Mouse (Mus musculus): ENCODE measurements at regions not wholly inside any gene's neighbourhood (a gene's known extent, or its start where the extent isn't known, plus 50 kb on each side); places are given as distances from the start of the nearest gene placed in this dataset.

DNA sequence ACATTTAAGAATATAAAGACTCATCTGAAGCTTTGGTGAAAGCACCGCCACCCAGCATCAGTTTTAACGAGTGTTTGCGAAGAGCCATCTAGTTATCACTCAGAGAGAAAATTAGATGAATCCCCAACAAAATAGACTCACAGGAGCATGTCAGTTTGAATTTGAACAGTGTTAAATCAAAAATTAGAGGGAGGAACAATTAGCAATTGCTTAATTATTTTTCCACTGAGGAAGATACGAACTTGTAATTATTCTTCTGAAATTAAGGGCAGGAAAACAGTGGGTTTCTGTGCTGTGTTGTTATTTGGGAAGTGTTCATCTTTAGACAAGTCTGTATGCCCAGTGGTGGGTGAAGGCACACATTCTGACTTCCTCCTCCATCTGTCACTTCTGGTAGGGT, 523.0 kb downstream of the Plekhb2 start:
- Histone ChIP-seq H3K9me3 (replicated peaks; ENCODE audit: insufficient read depth, low read length) (no peaks in the 10 kb centered on the region), H3K4me3 (ENCODE audit: control insufficient read depth in 1 of 2, insufficient read depth in 1 of 2, low read depth in 2 of 2, low read length in 2 of 2) (no peak overlapping the region), H3K36me3 (ENCODE audit: control insufficient read depth in 1 of 2, insufficient read depth in 2 of 2, low read length in 2 of 2) (no peaks in the 10 kb centered on the region), H3K9ac (ENCODE audit: control insufficient read depth, low read depth, low read length, poor library complexity, severe bottlenecking) (no peak overlapping the region), H3K4me1 (ENCODE audit: control insufficient read depth in 1 of 2, insufficient read depth in 2 of 2, low read length in 2 of 2) (no peaks in the 10 kb centered on the region), H3K79me2 (ENCODE audit: control insufficient read depth, insufficient read depth, low read length, poor library complexity) (no peaks in the 10 kb centered on the region), H3K27ac (ENCODE audit: control insufficient read depth, low read depth, low read length) (no peak overlapping the region), H3K27me3 (ENCODE audit: control insufficient read depth in 1 of 2, insufficient read depth in 2 of 2, low read length in 2 of 2) (no peaks in the 10 kb centered on the region)
- DNase-seq (ENCODE audit: low read depth, low spot score): no peak
- TF ChIP-seq USF2 (IDR thresholded peaks at IDR 0.05; ENCODE audit: borderline replicate concordance in 1 of 2, insufficient read depth in 1 of 2, low read depth in 1 of 2, low read length in 2 of 2) (no peak), BHLHE40 (IDR thresholded peaks at IDR 0.05; ENCODE audit: borderline replicate concordance, low read depth, low read length) (no peak), ETS1 (IDR thresholded peaks at IDR 0.05; ENCODE audit: low read depth, low read length) (no peak), MXI1 (IDR thresholded peaks at IDR 0.05; ENCODE audit: low read depth, low read length) (no peak), RAD21 (IDR thresholded peaks at IDR 0.05; ENCODE audit: low read depth, low read length) (no peak), POLR2AphosphoS2 (IDR thresholded peaks at IDR 0.05; ENCODE audit: low read length) (no peak), MAZ (IDR thresholded peaks at IDR 0.05; ENCODE audit: low read depth, low read length) (no peak)

GRCm38 (mm10) chr1:35380633-35381385, 531.0 kb downstream of the Plekhb2 start:
- no peak for TF ChIP-seq KAT2A (conservative IDR thresholded peaks at IDR 0.05; ENCODE audit: low read depth, low read length)
- TF ChIP-seq MYC (IDR thresholded peaks at IDR 0.05; ENCODE audit: low read depth, low read length): no peak
- TF ChIP-seq TBP (IDR thresholded peaks at IDR 0.05; ENCODE audit: low read depth, low read length): no peak
- TF ChIP-seq MAZ (IDR thresholded peaks at IDR 0.05; ENCODE audit: low read depth, low read length): no peak
- no peak for TF ChIP-seq ZMIZ1 (IDR thresholded peaks at IDR 0.05; ENCODE audit: low read depth, low read length)
- TF ChIP-seq USF2 (IDR thresholded peaks at IDR 0.05; ENCODE audit: borderline replicate concordance in 1 of 2, insufficient read depth in 1 of 2, low read depth in 1 of 2, low read length in 2 of 2): no peak
- no peak for TF ChIP-seq POLR2AphosphoS5 (IDR thresholded peaks at IDR 0.05; ENCODE audit: borderline replicate concordance, low read depth, low read length)
- no peak for TF ChIP-seq CHD1 (IDR thresholded peaks at IDR 0.05; ENCODE audit: low read depth, low read length)
- TF ChIP-seq CHD2 (IDR thresholded peaks at IDR 0.05; ENCODE audit: low read length): no peak
- TF ChIP-seq TCF12 (IDR thresholded peaks at IDR 0.05; ENCODE audit: low read depth, low read length): no peak
- Histone ChIP-seq H3K79me2 (ENCODE audit: control insufficient read depth, insufficient read depth, low read length, poor library complexity) (no peaks in the 10 kb centered on the region), H3K4me3 (ENCODE audit: control insufficient read depth in 1 of 2, insufficient read depth in 1 of 2, low read depth in 2 of 2, low read length in 2 of 2) (no peak overlapping the region), H3K27me3 (ENCODE audit: control insufficient read depth in 1 of 2, insufficient read depth in 2 of 2, low read length in 2 of 2) (no peaks in the 10 kb centered on the region), H3K9ac (ENCODE audit: control insufficient read depth, low read depth, low read length, poor library complexity, severe bottlenecking) (no peak overlapping the region), H3K27ac (ENCODE audit: control insufficient read depth, low read depth, low read length) (no peak overlapping the region), H3K9me3 (replicated peaks; ENCODE audit: insufficient read depth, low read length) (no peaks in the 10 kb centered on the region), H3K4me1 (ENCODE audit: control insufficient read depth in 1 of 2, insufficient read depth in 2 of 2, low read length in 2 of 2) (no peaks in the 10 kb centered on the region), H3K36me3 (ENCODE audit: control insufficient read depth in 1 of 2, insufficient read depth in 2 of 2, low read length in 2 of 2) (no peaks in the 10 kb centered on the region)
- DNase-seq (ENCODE audit: low read depth, low spot score): no peak
